Mouse (Mus musculus) thymus, postnatal 36 days (tissue): ENCODE data around the gene Psmc4.
A peak's percentile ranks its signal among the peaks of the same experiment; 100 is the strongest.

Experiments
- DNase-seq, 2 experiments: peaks; one replicate each; pipeline ENCODE4 v3.0.0; 2022; ENCODE audit warnings: mixed read lengths in 2 of 2

The Psmc4 gene

DNA sequence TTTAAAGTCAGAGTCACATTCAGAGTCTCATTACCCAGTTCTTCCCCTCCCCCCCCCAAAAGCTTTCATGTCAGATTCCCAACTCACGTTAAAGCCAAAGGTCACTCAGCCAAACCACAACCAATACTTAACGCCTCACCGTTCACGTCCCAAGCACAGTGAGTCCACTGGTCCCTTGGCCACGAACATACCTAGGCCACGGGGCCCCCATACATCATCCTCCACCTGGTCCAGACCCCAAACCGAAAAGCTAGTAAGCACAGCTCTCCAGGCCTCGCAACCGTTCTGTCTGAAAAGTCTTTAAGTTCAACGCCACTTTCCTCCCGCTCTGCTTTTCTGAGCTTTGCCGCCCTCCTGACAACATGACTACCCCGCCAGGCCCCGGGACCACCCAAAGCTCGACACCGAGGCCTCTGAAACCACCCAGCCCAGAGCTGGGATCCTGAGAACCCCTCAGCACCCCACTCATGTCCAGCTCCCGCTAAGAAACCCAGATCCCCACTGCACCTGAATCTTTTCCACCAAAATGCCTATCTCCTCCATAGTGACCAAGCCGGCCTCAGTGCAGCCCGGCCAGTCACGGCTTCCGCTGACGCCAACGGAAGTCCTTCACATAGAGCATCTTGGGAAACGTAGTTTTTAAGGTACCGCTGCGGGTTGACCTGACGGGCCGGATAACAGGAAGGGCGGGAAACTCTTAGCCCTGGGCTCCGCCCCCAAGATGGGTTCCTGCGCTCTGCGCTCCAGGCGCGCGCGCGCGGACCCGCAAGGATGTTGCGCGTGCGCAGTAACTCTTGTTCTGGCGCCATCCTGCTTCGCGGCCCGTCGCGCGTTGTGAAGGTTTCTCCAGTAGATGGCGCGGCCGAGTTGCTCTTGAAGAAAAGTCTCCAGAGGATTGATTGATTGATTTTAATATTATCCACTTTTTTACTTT is at the start of gene Psmc4:
Psmc4 (minus strand) TSS at position 626 of the 934 bp plus-strand sequence.
- DNase-seq, result peak; percentile 96 to 98

GRCm38 (mm10) chr7:28099101-28099500 is 49.2 kb upstream of the Psmc4 start:
- no peak for DNase-seq

DNA sequence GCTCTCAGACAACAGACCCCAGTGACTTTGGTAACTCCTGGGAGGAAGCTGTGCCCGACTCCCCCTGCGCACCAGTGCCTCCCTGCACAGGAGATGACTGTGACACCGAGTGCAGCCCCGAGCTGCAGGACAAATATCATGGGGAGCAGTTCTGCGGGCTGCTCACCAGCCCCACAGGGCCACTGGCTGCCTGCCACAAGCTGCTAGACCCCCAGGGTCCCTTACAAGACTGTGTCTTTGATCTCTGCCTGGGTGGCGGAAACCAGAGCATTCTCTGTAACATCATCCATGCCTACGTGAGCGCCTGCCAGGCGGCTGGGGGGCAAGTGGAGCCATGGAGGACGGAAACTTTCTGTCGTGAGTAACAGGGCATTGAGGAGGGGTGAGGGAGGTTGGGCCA is 43.6 kb upstream of the Psmc4 start:
- no peak for DNase-seq

- no peak for DNase-seq
Measured at GRCm38 (mm10) chr7:28086236-28086635, 36.3 kb upstream of the Psmc4 start.

DNA sequence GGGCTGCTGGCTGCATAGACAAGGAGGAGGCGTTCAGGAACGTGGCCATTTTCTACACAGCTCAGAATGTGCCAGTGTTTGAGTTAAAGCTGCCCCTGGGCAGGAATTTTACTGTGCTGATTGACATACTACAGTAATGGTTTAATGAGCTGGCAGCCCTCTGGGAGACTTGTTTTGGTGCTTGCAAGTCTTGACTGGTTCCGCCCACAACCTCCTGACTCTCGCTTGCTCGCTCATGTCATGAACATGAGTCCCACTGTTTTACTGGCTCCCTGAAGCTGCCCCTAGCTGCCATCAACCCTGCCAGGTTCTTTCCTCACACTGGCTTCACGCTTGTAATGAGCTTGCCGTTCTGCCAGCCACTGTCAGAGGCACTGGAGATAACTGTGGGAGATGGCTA is 34.3 kb upstream of the Psmc4 start:
- no peak for DNase-seq

GRCm38 (mm10) chr7:28070531-28071298 is 20.8 kb upstream of the Psmc4 start, which contains the start of gene Fcgbp:
Gene Fcgbp, plus strand, starts transcription at chr7:28071236.
- DNase-seq, result no peak

GRCm38 (mm10) chr7:28069546-28070172 is 19.8 kb upstream of the Psmc4 start:
- no peak for DNase-seq

- no peak for DNase-seq
Measured at GRCm38 (mm10) chr7:28068661-28069060, 18.8 kb upstream of the Psmc4 start.

- DNase-seq, result no peak
Measured at GRCm38 (mm10) chr7:28059972-28060371, 10.1 kb upstream of the Psmc4 start.

DNA sequence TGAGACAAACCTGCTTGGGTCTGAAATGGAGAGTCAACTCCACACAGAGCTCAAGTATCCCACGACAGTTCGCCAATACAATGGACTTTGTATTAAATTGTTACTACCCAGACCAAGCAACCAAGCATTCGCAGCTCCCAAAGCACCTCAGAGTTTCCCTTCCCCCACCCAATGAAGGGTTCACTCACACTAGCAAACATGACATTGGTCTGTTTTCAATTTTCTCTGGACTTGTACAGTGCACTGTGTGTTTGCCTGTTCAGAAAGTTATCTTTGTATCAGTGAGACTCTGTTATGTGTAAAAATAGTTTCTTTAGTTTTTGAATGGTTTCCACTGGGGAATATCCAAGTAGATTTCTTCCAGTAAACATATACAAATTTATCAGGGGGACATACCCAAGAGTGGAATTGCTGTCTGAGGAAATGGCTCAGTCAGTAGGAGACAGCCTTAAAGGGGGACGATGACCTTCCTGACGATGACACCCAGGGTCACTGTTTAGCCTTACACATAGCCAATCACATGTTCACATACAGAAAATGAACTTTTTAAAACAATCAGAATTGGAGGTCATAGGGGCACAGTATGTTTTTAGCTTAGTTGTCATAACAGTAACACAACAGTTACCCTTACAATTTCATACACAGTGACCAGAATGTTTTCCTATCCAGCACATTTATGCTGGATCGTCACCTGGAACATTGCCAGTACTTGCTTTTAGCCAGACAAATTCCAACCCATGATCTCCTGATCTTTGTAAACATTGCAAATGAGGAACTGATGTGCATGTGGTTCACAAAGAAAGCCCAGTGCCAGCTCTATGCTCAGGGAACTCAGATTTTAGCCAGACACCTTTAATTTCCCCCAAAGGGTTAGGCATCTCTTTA is 3.4 kb upstream of the Psmc4 start:
- no peak for DNase-seq

GRCm38 (mm10) chr7:28050584-28050983 is 683 bp upstream of the Psmc4 start:
- DNase-seq, result peak in 1 of 2 experiments; percentile 20

- DNase-seq, result no peak
Measured at GRCm38 (mm10) chr7:28044524-28044923, 5.4 kb downstream of the Psmc4 start.

GRCm38 (mm10) chr7:28014445-28014810 is 35.5 kb downstream of the Psmc4 start:
- DNase-seq, result no peak

DNA sequence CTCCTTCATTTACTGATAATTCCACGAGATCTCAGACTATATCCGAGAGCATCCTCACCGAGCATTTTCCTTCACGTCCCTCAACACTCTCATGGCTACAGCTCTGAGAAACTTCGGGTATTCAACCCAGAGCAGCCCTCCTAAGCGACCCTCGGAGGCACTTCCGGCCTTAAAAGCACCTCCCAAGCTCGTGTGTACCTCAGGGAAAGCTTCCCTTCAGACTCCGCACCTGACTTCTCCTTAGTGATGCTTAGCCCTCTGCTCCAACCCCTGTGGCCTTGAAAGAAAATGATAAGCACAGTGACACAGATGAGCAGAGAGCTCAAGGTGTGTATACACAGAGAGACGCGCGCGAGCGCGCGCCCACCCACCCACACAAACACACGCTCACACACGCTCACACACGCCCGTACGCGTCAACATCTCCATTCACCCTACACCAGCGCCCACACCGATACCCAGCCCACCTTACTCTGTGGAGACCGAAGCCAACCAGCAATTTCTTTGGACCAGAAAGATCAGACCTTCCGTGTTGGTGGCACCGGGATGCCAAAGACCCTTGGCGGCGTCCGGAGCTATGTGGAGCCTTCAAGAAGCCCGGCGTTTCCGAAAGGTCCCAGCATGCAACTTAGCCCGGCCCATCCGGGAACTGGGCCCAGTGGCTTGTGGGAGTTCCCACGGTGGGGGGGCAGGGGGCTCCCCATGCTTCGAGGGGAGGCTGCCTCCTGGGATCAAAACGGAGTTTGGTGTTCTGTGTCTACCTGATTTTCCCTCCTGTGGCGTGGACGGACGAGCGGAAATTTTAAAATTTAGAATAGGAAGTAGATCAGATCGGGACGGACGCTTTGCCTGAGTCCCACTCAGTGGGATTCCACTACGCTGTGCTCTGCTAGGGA is 36.1 kb downstream of the Psmc4 start, which contains the start of gene Zfp850:
Zfp850 (minus strand) TSS at position 567 of the 896 bp plus-strand sequence.
- peak; percentile 78 to 79 for DNase-seq

- DNase-seq, result no peak
Measured at GRCm38 (mm10) chr7:28010271-28010670, 39.6 kb downstream of the Psmc4 start.
